Mouse (Mus musculus) liver, embryonic 16.5 days (tissue): ENCODE measurements around the gene Hist2h3c2. TPM values are rescaled to one million over a fixed set of nuclear protein-coding genes. Genes with fewer than 3 reads are reported as not detected.
"Not testable (repeated sequence)": the region's sequence is repeated elsewhere in the genome, so short reads cannot be mapped to it uniquely, and the experiment has no call there.

Experiments used
- ATAC-seq: fragments of 200-750 bp; cut with Nextera tagmentation; 2 replicates; pipeline ENCODE4 v1.8.0; 2017; ENCODE audit warnings: low read depth, mild to moderate bottlenecking, moderate number of reproducible peaks, moderate library complexity
- H3K27ac ChIP-seq: fragments of 300-500 bp; sonication (generic); 2 replicates; pipeline ENCODE4 v1.5.1; 2014; ENCODE audit warnings: mild to moderate bottlenecking, low read length
- H3K27me3 ChIP-seq: fragments of 300-500 bp; sonication (generic); 2 replicates; pipeline ENCODE4 v1.6.1; 2014; ENCODE audit warnings: low read depth, low read length, mixed read lengths; ENCODE audit not compliant: control insufficient read depth, insufficient read depth
- H3K36me3 ChIP-seq: fragments of 300-500 bp; sonication (generic); 2 replicates; pipeline ENCODE4 v1.6.1; 2014; ENCODE audit warnings: mild to moderate bottlenecking; ENCODE audit not compliant: control insufficient read depth, insufficient read depth
- H3K4me1 ChIP-seq: fragments of 300-500 bp; sonication (generic); 2 replicates; pipeline ENCODE4 v1.6.1; 2014; ENCODE audit warnings: low read depth, low read length, mixed read lengths; ENCODE audit not compliant: control insufficient read depth
- H3K4me2 ChIP-seq: fragments of 300-500 bp; sonication (generic); 2 replicates; pipeline ENCODE4 v1.6.1; 2014; ENCODE audit warnings: low read depth, low read length, mixed read lengths
- H3K4me3 ChIP-seq: fragments of 300-500 bp; sonication (generic); 2 replicates; pipeline ENCODE4 v1.5.1; 2014; ENCODE audit warnings: low read depth, mild to moderate bottlenecking, low read length
- H3K9ac ChIP-seq: fragments of 300-500 bp; sonication (generic); 2 replicates; pipeline ENCODE4 v1.6.1; 2014; ENCODE audit warnings: low read depth, low read length
- H3K9me3 ChIP-seq: fragments of 300-500 bp; sonication (generic); replicated peaks from 2 replicates; pipeline ENCODE4 v1.6.1; 2016; ENCODE audit warnings: low read length; ENCODE audit not compliant: control insufficient read depth
- WGBS: fragments of 180-500 bp; shearing (Covaris S2); extraction: QIAGEN DNeasy Blood & Tissue Kit; methylation state at CpG from one replicate; pipeline ENCODE4 v1.1.7; 2014; ENCODE audit not compliant: insufficient replicate concordance; 5-methylcytosine and 5-hydroxymethylcytosine counted together
- polyA plus RNA-seq: library from polyadenylated mRNA; unstranded; fragments of >200 nt; fragmentation: Nextera tagmentation; extraction: Ambion mirVana; gene quantifications from 2 replicates; pipeline ENCODE4 v1.2.1, GENCODE M21; 2015

The Hist2h3c2 gene
- polyA plus RNA-seq, 1 experiment from 2014 or later = 9.2 TPM

DNA sequence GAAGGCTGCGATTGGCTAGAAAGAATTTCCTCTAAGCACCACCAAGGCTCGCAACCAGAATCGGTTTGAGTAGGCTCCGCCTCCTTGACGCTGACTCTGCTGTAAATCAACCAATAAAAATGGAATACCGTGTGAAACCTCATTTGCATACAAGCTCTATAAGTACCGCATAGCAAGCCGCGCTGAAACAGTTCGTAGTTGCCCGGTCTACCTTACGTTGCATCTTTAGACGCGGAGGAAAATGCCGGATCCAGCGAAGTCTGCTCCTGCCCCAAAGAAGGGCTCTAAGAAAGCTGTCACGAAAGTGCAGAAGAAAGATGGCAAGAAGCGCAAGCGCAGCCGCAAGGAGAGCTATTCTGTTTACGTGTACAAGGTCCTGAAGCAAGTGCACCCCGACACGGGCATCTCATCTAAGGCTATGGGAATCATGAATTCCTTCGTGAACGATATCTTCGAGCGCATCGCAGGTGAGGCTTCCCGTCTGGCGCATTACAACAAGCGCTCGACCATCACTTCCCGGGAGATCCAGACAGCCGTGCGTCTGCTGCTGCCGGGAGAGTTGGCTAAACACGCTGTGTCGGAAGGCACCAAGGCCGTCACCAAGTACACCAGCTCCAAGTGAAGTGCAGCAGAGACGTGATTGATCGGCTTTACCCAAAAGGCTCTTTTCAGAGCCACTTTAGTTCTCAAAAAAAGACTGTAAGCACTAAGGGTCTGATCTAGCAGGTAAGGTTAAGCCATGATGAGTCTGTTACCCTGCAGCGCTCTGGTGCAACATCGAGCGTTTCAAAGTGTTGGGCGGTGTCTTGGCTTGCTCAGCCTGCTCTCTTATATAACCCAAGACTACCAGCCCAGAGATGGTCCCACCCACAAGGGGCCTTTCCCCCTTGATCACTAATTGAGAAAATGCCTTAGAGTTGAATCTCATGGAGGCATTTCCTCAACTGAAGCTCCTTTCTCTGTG lies 30.9 kb upstream of the Hist2h3c2 start, which contains the start of gene Hist2h2bb:
Gene Hist2h2bb (plus strand): TSS at position 242 of the 964 bp plus-strand sequence.
- H3K36me3 ChIP-seq = no peaks in the 10 kb centered on the region
- peak within 1 kb of the TSS; percentile 98 for H3K27ac ChIP-seq
- peak; percentile 87 for ATAC-seq
- H3K4me2 ChIP-seq = peak within 1 kb of the TSS; percentile 73
- under 1% methylated on average over 45 of the region's 45 CpGs for WGBS
- peaks cover 28% of the 10 kb centered on the region for H3K4me1 ChIP-seq
- peak within 1 kb of the TSS; percentile 86 for H3K9ac ChIP-seq
- H3K4me3 ChIP-seq = peak within 1 kb of the TSS; percentile 66
- no peaks in the 10 kb centered on the region; the same call in 1 of the 2 replicates for H3K27me3 ChIP-seq
- no peaks in the 10 kb centered on the region for H3K9me3 ChIP-seq

DNA sequence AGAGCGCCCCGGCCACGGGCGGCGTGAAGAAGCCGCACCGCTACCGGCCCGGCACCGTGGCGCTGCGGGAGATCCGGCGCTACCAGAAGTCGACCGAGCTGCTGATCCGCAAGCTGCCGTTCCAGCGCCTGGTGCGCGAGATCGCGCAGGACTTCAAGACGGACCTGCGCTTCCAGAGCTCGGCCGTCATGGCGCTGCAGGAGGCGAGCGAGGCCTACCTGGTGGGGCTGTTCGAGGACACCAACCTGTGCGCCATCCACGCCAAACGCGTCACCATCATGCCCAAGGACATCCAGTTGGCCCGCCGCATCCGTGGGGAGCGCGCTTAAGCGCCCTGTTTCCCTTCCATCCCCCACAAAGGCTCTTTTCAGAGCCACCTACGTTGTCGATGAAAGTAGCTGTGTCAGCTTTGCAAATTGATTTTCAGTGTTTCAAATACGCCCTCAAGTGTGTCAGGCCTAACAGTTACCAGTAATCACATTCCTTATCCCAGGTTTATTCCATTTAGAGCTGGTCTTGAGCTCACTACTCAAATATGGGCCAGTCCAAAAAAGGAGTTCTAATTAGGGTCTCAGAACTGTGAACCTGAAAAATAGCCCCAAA lies 29.9 kb upstream of the Hist2h3c2 start:
- peak; percentile 27 for ATAC-seq
- 0% methylated on average over 11 of the region's 44 CpGs for WGBS
- peak overlapping the region; percentile 73 for H3K4me2 ChIP-seq
- H3K9ac ChIP-seq = peak overlapping the region; percentile 82
- peaks cover 35% of the 10 kb centered on the region for H3K4me1 ChIP-seq
- not testable (repeated sequence) for H3K27me3 ChIP-seq, H3K36me3 ChIP-seq, H3K9me3 ChIP-seq
- peak overlapping the region; percentile 64 for H3K4me3 ChIP-seq
- peak overlapping the region; percentile 98 for H3K27ac ChIP-seq

DNA sequence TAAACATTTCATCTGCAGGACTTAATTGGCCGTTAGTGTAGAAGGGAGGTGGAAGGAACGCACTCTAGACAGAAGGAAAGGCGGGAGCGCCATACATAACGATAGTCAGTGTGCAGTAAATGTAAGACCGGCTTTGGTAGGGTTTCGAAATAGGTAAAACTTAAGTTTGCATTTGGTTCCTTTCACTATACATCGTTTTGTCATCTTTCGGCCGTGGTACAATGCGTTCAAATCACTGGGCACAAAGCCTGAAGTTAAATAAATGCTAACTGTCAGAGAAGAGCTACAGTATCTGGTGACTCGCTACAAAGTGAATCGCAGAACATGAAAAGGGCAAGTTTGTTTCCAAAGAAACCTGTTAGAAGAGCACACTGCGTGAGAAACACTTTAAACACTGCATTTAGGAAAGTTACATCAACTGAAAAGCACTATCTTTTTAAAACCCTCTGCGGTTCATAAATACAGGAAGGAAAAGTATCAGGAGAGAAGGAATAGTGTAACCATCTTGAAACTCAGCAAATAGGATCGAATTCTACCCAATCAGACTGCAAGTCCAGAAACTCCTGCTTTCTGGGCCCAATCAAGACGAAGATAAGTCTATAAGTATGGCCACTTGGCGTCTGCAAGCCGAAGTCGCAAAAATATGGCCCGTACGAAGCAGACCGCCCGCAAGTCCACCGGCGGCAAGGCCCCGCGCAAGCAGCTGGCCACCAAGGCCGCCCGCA lies 29.3 kb upstream of the Hist2h3c2 start, which contains the start of gene Hist2h3b:
Gene Hist2h3b (plus strand): TSS at position 604 of the 725 bp plus-strand sequence.
- Histone ChIP-seq H3K4me3 (peak within 1 kb of the TSS; percentile 66), H3K9me3 (no peaks in the 10 kb centered on the region), H3K27ac (peak within 1 kb of the TSS; percentile 98), H3K9ac (peak within 1 kb of the TSS; percentile 82), H3K4me1 (peaks cover 36% of the 10 kb centered on the region), H3K27me3 (no peaks in the 10 kb centered on the region), H3K36me3 (no peaks in the 10 kb centered on the region), H3K4me2 (peak within 1 kb of the TSS; percentile 73)
- peak; percentile 44 for ATAC-seq
- 22% methylated on average over 30 of the region's 30 CpGs for WGBS

DNA sequence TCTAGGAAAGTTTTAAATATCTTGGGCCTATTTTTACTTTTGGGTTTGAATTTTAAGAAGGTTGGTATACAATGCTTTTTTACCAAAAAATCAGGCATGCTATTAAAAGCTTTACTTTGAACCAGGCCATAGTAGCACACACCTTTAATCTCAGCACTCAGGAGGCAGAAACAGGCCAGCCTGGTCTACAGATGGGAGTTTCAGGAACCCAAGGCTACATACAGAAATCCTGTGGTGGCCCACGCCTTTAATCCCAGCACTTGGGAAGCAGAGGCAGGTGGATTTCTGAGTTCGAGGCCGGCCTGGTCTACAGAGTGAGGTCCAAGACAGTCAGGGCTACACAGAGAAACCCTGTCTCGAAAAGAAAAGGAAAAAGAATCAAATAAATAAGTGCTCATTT lies 28.6 kb upstream of the Hist2h3c2 start:
- peak overlapping the region; percentile 73 for H3K4me2 ChIP-seq
- H3K27me3 ChIP-seq = no peaks in the 10 kb centered on the region
- peak overlapping the region; percentile 64 for H3K9ac ChIP-seq
- H3K4me1 ChIP-seq = peaks cover 36% of the 10 kb centered on the region
- ATAC-seq = no peak
- WGBS = 64% methylated on average over 4 of the region's 4 CpGs
- H3K9me3 ChIP-seq = no peaks in the 10 kb centered on the region
- H3K27ac ChIP-seq = peak overlapping the region; percentile 96
- no peaks in the 10 kb centered on the region for H3K36me3 ChIP-seq
- H3K4me3 ChIP-seq = peak overlapping the region; percentile 54

DNA sequence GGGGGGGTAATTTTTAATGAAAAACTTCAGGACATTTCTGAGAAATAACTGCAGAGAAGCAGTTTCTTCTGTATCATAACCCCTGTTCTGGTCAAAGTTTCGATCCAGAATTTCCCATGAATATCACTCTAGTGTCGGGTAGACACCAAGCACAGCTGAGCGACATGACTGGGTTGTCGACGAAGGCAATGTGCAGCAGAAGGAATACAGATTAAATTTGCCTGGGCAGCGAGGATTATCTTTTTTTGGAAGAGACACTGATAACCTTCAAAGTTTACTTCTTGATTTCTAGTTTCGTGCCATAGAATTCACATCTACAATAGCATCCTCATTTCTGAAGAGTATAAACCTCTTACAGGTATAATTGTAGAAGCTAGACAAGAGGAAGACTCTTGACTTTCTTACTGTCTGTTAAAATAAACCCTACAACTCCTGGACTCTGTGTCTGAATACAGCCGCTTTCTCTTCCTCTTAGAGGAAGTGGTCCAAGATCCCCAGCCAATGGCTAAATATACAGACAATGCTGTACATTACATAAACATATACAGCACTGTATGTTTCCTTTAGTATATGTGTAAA lies 27.3 kb upstream of the Hist2h3c2 start:
- Histone ChIP-seq H3K27me3 (no peaks in the 10 kb centered on the region), H3K4me3 (no peak overlapping the region), H3K36me3 (no peaks in the 10 kb centered on the region), H3K27ac (peak overlapping the region; percentile 96), H3K9ac (peak overlapping the region; percentile 55), H3K9me3 (no peaks in the 10 kb centered on the region), H3K4me2 (peak overlapping the region; percentile 28; the same call in 1 of the 2 replicates), H3K4me1 (peaks cover 47% of the 10 kb centered on the region)
- 41% methylated on average over 8 of the region's 8 CpGs for WGBS
- no peak for ATAC-seq

DNA sequence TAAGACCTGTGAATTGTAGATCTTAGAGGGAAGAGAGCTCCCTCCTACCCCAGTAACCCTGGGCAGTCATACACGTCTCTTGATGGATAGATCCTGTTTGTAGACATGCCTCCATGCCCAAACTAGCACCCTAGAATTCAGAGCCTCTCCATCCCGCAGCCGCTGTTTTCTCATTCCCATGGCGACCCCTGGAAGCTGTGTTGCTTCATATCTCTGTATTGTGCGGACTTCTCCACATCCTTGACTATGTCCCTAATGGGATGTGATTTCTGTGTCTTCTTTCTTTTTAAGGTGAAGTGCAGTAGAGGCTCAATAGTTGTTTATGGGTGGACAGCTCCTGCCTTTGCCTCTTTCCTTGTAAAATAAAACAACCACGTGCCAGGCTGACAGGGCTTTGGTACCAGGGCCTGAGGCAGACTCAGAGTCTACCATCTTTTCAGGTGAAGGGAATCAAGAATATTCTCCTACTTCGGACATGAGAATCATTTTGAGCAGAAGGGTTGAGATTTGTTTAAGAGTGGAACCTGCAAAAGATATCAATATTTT lies 25.6 kb upstream of the Hist2h3c2 start:
- Histone ChIP-seq H3K9me3 (no peaks in the 10 kb centered on the region), H3K27ac (peak overlapping the region; percentile 99), H3K4me2 (peak overlapping the region; percentile 70), H3K27me3 (no peaks in the 10 kb centered on the region), H3K4me3 (peak overlapping the region; percentile 68), H3K36me3 (no peaks in the 10 kb centered on the region), H3K4me1 (peaks cover 45% of the 10 kb centered on the region), H3K9ac (peak overlapping the region; percentile 84)
- ATAC-seq = no peak
- WGBS = 59% methylated on average over 7 of the region's 7 CpGs

DNA sequence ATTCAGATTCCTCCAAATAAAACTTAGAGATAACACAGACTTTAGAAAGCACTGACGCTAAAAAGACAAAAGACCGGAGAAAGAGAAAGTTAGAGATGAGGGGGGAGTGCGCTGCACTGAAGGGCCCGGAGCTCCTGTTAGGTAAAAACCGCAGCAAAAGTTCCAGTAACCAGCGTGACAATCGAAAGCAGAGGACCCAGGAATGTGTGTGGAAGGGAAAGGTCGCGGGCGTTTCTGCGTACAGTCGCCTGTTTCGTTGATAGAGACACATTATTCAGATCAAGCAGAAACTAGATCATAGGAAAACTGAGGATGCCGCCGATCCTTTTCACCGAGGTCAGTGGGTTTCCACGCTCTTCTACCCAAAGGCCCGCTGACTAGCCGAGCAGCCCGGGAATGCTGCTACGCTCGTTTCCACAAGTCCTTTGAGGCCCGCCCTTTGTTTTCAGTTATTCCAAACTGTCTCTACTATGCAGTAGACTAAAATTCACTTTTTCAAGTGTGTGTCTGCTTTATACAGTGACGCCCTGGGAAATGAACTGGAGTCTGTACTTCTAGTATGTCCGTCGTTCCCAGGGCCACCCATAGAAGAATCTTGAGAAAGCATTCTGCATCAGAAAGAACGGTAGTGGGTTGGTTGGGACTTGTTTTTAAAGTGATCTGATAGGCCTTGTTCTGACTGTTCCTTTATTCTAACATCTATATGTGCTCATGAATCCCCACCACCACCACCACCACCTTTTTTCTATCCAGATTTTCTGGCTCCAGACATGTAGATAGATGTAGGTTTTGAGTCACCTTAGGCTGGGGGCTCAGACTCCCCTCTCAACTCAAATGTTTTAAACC lies 24.9 kb upstream of the Hist2h3c2 start:
- Histone ChIP-seq H3K9ac (peak overlapping the region; percentile 84), H3K27me3 (no peaks in the 10 kb centered on the region), H3K36me3 (no peaks in the 10 kb centered on the region), H3K4me1 (peaks cover 45% of the 10 kb centered on the region), H3K4me2 (peak overlapping the region; percentile 70), H3K9me3 (no peaks in the 10 kb centered on the region), H3K4me3 (peak overlapping the region; percentile 68), H3K27ac (peak overlapping the region; percentile 99)
- no peak for ATAC-seq
- 4% methylated on average over 27 of the region's 27 CpGs for WGBS
